Mouse (Mus musculus): ENCODE results near the gene Exoc7.

DNA sequence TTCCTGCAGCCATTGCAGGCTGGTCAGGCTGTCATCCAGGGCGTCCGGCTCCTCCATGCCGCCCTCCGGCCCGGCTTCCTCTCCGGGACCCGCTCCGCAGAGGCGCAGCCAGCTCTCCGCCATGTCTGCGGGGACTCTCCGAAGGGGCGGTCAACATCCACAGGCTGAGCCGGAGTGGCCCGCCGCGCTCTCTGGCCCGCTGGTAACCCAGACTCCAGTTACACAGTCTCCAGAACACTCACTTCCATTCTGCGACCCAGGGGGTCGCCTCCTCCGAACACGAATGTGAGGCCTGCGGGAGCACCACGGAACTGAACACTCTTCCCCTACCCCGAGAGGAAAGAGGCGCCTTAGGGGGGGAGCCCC is 27.4 kb upstream of the Exoc7 start:
- TF ChIP-seq HCFC1 (IDR thresholded peaks at IDR 0.05; ENCODE audit: borderline replicate concordance, insufficient read depth, low read length) (no peak), ZC3H11A (IDR thresholded peaks at IDR 0.05; ENCODE audit: borderline replicate concordance, low read depth, low read length) (no peak)
